Mouse (Mus musculus): Measurements from ENCODE around the gene Spag5.

Spag5 gene

DNA sequence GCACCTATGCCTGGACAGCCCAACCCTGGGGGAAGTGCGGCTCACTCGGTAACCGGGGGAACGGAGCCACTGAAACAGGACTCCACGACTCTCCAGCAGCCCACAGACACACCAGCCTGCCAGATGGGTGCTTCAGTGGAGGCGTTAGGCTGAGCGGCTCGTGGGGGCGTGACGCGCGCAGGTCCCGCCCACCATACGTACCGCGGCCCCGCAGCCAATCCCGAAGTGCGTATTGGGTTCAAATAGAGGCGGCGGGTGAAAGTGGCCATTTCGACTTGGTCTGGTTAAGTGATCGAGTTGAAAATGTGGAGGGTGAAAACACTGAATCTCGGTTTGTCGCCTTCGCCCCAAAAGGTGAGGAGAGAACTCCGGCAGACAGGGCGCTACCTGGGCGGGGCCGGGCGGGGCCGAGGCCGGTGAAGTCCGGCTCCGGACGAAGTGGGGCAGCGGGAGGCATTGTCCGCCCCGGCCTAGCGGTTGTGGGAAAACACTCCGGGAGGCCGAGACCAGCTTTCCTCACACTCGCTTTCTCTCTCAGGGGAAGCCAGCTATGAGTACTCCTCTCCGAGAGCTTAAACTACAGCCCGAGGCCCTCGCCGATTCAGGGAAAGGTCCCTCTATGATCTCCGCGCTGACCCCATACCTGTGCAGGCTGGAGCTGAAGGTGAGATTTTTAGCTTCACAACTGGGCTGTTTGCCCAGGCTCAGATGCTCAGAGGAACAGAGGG lies at the start of gene Spag5:
Gene Spag5, plus strand, starts transcription at position 173 of the 728 bp plus-strand sequence.
- WGBS, result under 1% methylated on average over 49 of the region's 49 CpGs

- 100% methylated on average over 1 of the region's 1 CpGs for WGBS
Measured at GRCm38 (mm10) chr11:78256618-78257017, 44.7 kb upstream of the Spag5 start.

- 86% methylated on average over 2 of the region's 2 CpGs for WGBS
Measured at GRCm38 (mm10) chr11:78260489-78261258, 40.7 kb upstream of the Spag5 start.

- 1% methylated on average over 111 of the region's 115 CpGs for WGBS
Measured at GRCm38 (mm10) chr11:78261380-78262352, 39.7 kb upstream of the Spag5 start, which contains the start of gene 2610507B11Rik. Gene 2610507B11Rik, plus strand, starts transcription at chr11:78261752.

GRCm38 (mm10) chr11:78262550-78262949 lies 38.8 kb upstream of the Spag5 start:
- 3% methylated on average over 8 of the region's 8 CpGs for WGBS

GRCm38 (mm10) chr11:78265571-78265970 lies 35.8 kb upstream of the Spag5 start:
- 90% methylated on average over 6 of the region's 6 CpGs for WGBS

DNA sequence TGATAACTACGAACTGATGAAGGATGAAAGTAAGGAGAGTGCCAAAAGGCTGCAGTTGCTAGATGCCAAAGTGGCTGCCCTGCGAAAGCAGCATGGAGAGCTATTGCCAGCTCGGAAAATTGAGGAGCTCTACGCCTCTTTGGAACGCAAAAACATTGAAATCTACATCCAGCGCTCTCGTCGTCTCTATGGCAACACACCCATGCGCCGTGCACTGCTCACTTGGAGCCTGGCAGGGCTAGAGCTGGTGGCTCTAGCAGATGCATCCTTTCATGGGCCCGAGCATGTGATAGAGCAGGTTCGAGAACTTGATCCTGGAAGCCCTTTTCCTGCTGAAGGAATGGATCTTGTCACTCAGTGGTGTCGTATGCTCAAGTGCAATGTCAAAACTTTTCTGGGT lies 29.3 kb upstream of the Spag5 start:
- WGBS, result 36% methylated on average over 13 of the region's 13 CpGs

- 98% methylated on average over 1 of the region's 1 CpGs for WGBS
Measured at GRCm38 (mm10) chr11:78275596-78275995, 25.7 kb upstream of the Spag5 start.

DNA sequence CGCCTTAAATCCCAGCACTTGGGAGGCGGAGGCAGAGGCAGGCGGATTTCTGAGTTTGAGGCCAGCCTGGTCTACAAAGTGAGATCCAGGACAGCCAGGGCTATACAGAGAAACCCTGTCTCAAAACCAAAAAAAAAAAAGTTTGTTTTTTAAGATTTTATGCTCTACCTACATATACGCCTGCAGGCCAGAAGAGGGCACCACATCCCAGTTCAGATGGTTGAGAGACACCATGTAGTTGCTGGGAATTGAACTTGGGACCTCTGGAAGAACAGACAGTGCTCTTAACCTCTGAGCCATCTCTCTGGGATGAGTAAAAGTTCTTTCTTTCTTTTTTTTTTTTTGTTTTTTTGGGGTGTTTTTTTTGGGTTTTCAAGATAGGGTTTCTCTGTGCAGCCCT lies 25.2 kb upstream of the Spag5 start:
- WGBS, result 95% methylated on average over 4 of the region's 4 CpGs

DNA sequence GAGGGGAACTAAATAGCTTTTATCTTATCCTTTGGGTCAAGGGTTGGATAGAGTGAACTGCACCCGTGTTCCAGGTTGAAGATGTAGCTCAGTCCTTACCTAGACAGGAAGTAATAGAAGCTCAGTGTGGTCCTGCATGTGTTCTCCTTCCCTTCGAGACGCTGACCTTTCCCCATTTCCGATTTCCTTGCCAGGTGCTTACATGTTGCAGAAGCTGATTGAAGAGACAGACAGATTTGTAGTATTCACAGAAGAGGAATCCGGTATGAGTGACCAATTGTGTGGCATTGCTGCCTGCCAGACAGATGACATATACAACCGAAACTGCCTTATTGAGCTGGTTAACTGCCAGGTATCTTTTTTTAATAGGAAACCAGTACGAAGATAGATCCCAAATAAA lies 22.5 kb upstream of the Spag5 start:
- WGBS, result 77% methylated on average over 7 of the region's 7 CpGs

- WGBS, result 47% methylated on average over 4 of the region's 4 CpGs
Measured at GRCm38 (mm10) chr11:78279586-78279985, 21.7 kb upstream of the Spag5 start.

DNA sequence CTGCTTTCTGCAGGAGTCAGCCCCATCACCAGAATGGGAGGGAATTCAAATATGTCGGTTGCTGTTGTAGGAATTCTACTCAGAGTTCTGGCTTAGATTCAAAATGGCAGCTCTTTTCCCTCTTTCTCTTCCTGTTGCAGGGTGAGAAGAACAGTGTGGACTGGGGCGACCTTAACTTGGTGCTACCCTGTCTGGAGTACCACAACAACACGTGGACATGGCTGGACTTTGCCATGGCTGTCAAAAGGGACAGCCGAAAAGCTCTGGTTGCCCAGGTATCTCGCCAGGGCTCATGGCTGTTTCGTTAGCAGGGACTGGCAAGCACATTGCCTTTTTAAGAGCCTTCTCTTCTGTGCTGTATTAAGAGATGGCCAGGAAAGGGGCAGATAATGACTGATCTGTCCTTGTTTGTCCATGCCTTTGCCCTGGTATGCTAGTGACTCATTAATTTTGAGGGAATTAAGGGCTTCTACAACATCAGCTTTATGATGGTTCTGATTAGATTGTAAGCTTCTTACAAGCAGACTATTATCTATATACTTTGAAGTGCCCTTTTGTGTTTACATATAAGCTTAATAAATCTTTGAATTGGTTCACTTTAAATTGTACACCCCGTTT lies 12.1 kb upstream of the Spag5 start:
- WGBS, result 81% methylated on average over 7 of the region's 7 CpGs

- WGBS, result 41% methylated on average over 4 of the region's 4 CpGs
Measured at GRCm38 (mm10) chr11:78290654-78291053, 10.7 kb upstream of the Spag5 start, which contains the start of gene BC030499. Gene BC030499, plus strand, starts transcription at chr11:78290841.

- 93% methylated on average over 6 of the region's 6 CpGs for WGBS
Measured at GRCm38 (mm10) chr11:78294585-78294984, 6.7 kb upstream of the Spag5 start.

DNA sequence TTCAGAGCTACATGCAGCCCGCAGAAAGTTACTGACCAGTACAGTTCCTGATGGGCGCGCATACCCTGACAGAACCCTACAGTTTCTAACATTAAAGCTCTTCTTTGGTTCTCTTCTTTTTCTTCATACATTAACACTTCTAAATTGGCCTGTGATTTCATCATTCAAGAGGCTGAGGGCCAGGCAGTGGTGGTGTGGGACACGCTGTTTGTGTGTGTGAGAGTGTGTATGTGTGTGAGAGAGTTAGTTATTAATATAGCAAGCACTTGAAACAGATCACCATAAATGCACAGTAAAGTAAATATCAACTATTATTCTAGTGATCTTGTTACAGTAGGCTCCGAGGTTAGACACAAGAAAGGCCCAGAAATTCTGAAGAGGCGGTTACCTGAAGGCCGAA lies 412 bp upstream of the Spag5 start:
- WGBS, result 45% methylated on average over 7 of the region's 7 CpGs

DNA sequence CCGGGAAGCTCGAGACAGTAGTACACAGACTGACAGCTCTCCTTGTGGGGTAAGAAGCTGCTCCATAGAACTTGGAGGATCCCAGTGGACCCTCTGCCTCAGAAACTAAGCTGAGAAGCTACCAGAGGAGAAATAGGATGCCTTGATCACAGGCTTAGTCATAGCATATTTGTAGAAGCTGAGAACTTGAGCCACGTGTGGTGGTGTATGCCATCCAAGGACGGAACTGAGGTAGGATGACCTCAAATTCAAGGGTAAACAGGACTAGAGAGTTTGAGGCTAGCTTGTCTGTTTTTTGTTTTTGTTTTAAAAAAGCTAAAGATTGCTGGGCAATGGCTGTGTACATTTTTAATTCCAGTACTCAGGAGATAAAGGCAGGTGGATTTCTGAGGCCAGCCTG lies 3.9 kb downstream of the Spag5 start:
- WGBS, result 87% methylated on average over 4 of the region's 4 CpGs

DNA sequence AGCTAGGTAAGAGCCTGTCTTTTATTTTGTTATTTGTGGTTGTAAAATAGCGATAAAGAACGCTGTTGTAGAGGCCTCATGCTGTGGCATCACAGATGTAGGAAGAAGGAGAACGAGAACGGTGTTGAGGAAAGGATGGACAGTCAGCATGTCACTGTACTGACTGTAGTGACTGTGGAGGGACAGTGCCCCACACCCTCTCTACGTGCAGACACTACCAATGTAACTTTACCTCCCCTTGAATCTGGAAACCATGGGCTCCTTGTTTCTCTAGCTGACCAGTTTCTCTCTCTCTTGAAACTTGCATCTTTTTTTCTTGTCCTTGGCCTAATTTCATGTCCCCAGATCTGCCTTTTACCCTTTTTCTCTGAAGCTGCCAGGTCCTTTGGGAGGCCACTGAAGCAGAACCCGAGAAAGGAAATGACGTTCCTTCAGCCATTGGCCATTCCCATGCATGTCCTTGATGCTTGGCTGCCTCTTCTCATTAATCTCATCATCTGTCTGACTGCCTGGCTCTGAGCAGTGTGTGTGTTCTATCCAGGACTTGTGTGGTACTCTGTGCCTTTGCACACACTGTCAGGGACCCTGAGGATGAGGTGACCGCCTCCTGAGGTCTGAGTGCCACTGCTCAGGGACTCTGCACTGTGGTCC lies 9.7 kb downstream of the Spag5 start:
- WGBS, result 87% methylated on average over 8 of the region's 8 CpGs

DNA sequence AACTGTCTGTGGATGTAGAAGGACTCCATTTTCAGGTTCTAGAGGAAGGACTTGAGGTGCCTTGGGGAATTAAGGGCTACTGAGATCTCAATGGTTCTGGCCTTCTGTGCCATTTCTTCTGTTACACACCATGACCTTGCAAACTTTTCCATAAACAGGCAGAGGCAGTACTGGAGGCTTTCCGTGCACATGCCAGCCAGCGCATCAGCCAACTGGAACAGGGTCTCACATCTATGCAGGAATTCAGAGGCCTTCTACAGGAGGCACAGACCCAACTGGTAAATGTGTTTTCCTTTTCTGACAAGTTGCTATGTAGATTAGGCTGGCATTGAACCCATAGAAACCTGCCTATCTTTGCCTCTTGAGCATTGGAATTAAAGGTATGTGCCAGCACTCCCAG lies 12.3 kb downstream of the Spag5 start:
- WGBS, result 84% methylated on average over 2 of the region's 2 CpGs

GRCm38 (mm10) chr11:78318411-78318810 lies 17.1 kb downstream of the Spag5 start:
- 75% methylated on average over 2 of the region's 2 CpGs for WGBS

DNA sequence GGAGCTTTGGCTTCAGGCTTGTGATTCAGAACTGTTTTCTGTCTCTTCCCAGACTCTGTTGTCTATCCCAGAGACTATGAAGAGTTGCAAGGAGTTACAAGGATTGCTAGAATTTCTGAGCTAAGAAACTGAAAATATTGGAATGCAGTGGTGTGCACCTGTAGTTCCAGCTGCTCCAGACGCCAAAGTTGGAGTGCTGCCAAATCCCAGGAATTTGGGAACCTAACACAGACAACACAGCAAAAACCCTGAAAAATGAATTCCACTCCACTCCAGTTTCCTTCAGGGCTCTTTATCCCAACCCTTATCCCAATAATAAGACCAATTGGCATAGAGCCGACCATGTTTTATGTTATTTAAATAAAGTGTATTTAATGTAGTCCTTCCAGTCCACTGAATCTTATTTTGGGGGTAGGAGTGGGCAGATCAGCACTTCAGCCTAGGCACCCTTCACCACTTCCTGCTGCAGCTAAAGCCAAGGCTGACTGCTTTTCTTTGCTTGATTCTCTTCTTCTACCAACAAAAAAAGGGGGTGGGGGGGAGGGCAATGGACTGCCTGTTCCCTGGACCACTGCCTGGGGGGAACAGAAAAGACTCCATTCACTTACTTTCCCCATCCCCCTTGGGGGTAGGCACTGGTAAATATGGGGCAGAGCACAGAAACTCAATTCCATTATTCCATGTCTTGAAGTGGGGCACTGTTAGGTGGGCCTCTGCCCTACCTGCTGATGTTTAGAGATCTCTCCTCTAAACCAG lies 20.9 kb downstream of the Spag5 start:
- 20% methylated on average over 2 of the region's 2 CpGs for WGBS
